In genomic region chr2:5894843-5895570, GRCm38 (mm10) we compare ENCODE assay signal across 8 mouse cellular contexts. TPM values are rescaled to one million over a fixed set of nuclear protein-coding genes. Genes with fewer than 3 reads are reported as not detected.
DNase-seq lines count a peak whose midpoint lies in the region; ATAC-seq lines count a peak whose summit lies in the region.

TSS of gene Sec61a2 (minus strand) at chr2:5895432.

- peak within 1 kb of the TSS; percentile 71 to 88 for H3K27ac ChIP-seq in heart, embryonic 14.5 days (replicated peaks in 1 of 2; ENCODE audit: control insufficient read depth in 1 of 2, insufficient read depth in 1 of 2, low read depth in 2 of 2, low read length in 2 of 2)
- peak within 1 kb of the TSS; percentile 76 for H3K27ac ChIP-seq in liver, embryonic 13.5 days
- peak within 1 kb of the TSS; percentile 89 for H3K27ac ChIP-seq in stomach, embryonic 16.5 days (ENCODE audit: low read length)

- WGBS in heart, embryonic 14.5 days: under 1% methylated on average over 62 of the region's 62 CpGs
- under 1% methylated on average over 62 of the region's 62 CpGs for WGBS in liver, embryonic 13.5 days (ENCODE audit: insufficient replicate concordance)
- under 1% methylated on average over 60 of the region's 62 CpGs for WGBS in stomach, embryonic 16.5 days

- peak within 1 kb of the TSS; percentile 75 to 86 for H3K4me3 ChIP-seq in heart, embryonic 14.5 days (ENCODE audit: control insufficient read depth in 1 of 2, insufficient read depth in 1 of 2, low read depth in 1 of 2, low read length in 2 of 2)
- H3K4me3 ChIP-seq in liver, embryonic 13.5 days (replicated peaks): peak within 1 kb of the TSS; percentile 81
- H3K4me3 ChIP-seq in stomach, embryonic 16.5 days (replicated peaks; ENCODE audit: low read length): peak within 1 kb of the TSS; percentile 90

- H3K4me1 ChIP-seq in heart, embryonic 14.5 days (ENCODE audit: control insufficient read depth in 2 of 2, insufficient read depth in 2 of 2, low read length in 2 of 2): peaks cover 2 to 8% of the 10 kb centered on the region in 2 experiments; a peak in 3 of 4 replicates
- peaks cover 29% of the 10 kb centered on the region for H3K4me1 ChIP-seq in liver, embryonic 13.5 days (replicated peaks)
- 0 out of 2 replicates have a peak, but pooled peaks cover 8% of the 10 kb centered on the region for H3K4me1 ChIP-seq in stomach, embryonic 16.5 days (ENCODE audit: control insufficient read depth, insufficient read depth, low read length)

- peaks cover 26% of the 10 kb centered on the region for H3K36me3 ChIP-seq in heart, embryonic 14.5 days (ENCODE audit: control insufficient read depth, insufficient read depth, low read length)
- peaks cover 13% of the 10 kb centered on the region for H3K36me3 ChIP-seq in liver, embryonic 13.5 days
- no peaks in the 10 kb centered on the region for H3K36me3 ChIP-seq in stomach, embryonic 16.5 days (ENCODE audit: control insufficient read depth, insufficient read depth, low read length)

- no peaks in the 10 kb centered on the region for H3K27me3 ChIP-seq in heart, embryonic 14.5 days (ENCODE audit: control insufficient read depth, insufficient read depth, low read length)
- H3K27me3 ChIP-seq in liver, embryonic 13.5 days: no peaks in the 10 kb centered on the region
- H3K27me3 ChIP-seq in stomach, embryonic 16.5 days (ENCODE audit: control insufficient read depth, insufficient read depth, low read length): no peaks in the 10 kb centered on the region

- peak; percentile 97 for DNase-seq in CD4-positive, CD25-positive, alpha-beta regulatory T cell, adult 2 months (ENCODE audit: low read depth, low spot score)
- DNase-seq in c-Kit-negative CD71-positive TER-119-positive erythroid progenitor cells, embryonic 14.5 days (ENCODE audit: low read depth, low spot score): peak; percentile 97
- DNase-seq in fibroblast of lung, adult 2 months (ENCODE audit: low read depth): peak; percentile 79
- DNase-seq in kidney, postnatal 14 days: peak; percentile 99
- DNase-seq in liver, embryonic 13.5 days: peak; percentile 99
- peak; percentile 100 for DNase-seq in neural tube, embryonic 10.5 days (ENCODE audit: extremely low spot score, low spot score)

- H3K4me2 ChIP-seq in heart, embryonic 14.5 days (ENCODE audit: low read length): peak within 1 kb of the TSS; percentile 75
- peak within 1 kb of the TSS; percentile 90 for H3K4me2 ChIP-seq in liver, embryonic 13.5 days
- H3K4me2 ChIP-seq in stomach, embryonic 16.5 days (ENCODE audit: low read depth, low read length): peak within 1 kb of the TSS; percentile 63

- ATAC-seq in heart, embryonic 14.5 days (ENCODE audit: insufficient number of reproducible peaks, insufficient read depth, low FRiP score, low read depth): peak; percentile 99
- peak; percentile 98 for ATAC-seq in liver, embryonic 13.5 days (ENCODE audit: low read depth)
- ATAC-seq in stomach, embryonic 16.5 days (ENCODE audit: insufficient read depth, low FRiP score): peak; percentile 99

- peak within 1 kb of the TSS; percentile 95 for H3K9ac ChIP-seq in heart, embryonic 14.5 days (ENCODE audit: low read length)
- peak within 1 kb of the TSS; percentile 95 for H3K9ac ChIP-seq in liver, embryonic 13.5 days
- H3K9ac ChIP-seq in stomach, embryonic 16.5 days (ENCODE audit: low read length): peak within 1 kb of the TSS; percentile 95

- no peaks in the 10 kb centered on the region for H3K9me3 ChIP-seq in heart, embryonic 14.5 days (ENCODE audit: control insufficient read depth, low read length)
- no peaks in the 10 kb centered on the region for H3K9me3 ChIP-seq in liver, embryonic 13.5 days (replicated peaks)
- no peaks in the 10 kb centered on the region for H3K9me3 ChIP-seq in stomach, embryonic 16.5 days (replicated peaks; ENCODE audit: control insufficient read depth, low read length)

RNA-seq across cellular contexts. Expression of gene Sec61a2, which starts in this region (rescaled TPM):
- polyA plus RNA-seq in heart, embryonic 14.5 days (2014; fragmentation: Nextera tagmentation; extraction: Ambion mirVana): 45.2 and 52.9 TPM in 2 replicates
- 14.3 and 17.4 TPM in 2 replicates for polyA plus RNA-seq in liver, embryonic 13.5 days (2015; fragmentation: Nextera tagmentation; extraction: Ambion mirVana)
- polyA plus RNA-seq in stomach, embryonic 16.5 days (2015; fragmentation: Nextera tagmentation; extraction: Ambion mirVana): 66.9 and 70.4 TPM in 2 replicates

Comparison
In these comparisons a context has a peak if more than half of its experiments do, and no peak if none do; other contexts are left out.
1. Peak in every context shown above with its lines: DNase-seq, ATAC-seq, H3K4me3 ChIP-seq and H3K27ac ChIP-seq.